Mouse (Mus musculus): ENCODE data around the gene Gm28305. TPM values are rescaled to one million over a fixed set of nuclear protein-coding genes. Genes with fewer than 3 reads are reported as not detected.

Gene Gm28305
- total RNA-seq, 4 experiments from 2014 or later: not detected

DNA sequence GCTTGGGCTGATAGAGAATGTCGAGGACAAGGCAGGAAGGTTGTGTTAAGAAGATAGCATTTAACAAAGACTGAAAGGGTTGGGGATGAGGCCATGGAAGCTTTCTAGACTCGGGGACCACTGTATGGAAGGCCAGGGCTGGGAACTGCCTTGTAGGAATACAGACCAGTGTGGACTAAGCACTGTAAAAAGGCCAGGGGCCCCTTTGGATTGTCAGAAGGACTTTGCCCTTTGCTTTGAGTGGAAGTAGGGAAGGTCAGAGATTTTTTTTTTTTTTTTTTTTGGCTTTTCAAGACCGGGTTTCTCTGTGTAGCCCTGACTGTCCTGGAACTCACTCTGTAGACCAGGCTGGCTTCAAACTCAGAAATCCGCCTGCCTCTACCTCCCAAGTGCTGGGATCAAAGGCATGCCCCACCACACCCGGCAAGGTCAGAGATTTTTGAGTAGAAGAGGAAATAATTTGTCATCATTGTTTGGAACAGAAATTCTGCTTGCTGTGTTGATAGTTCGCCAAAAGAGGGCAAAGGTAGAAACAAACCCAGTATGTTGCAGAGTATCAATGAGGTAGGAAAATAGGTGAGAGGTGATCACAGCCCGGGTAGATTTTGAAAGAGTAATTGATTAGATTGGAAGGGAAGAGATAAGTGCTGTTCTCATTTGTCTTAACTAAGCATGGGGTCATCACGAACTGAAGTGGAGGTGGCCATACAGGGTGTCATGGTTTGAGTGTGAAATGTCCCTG is 30.6 kb downstream of the Gm28305 start:
- DNase-seq: no peak

DNA sequence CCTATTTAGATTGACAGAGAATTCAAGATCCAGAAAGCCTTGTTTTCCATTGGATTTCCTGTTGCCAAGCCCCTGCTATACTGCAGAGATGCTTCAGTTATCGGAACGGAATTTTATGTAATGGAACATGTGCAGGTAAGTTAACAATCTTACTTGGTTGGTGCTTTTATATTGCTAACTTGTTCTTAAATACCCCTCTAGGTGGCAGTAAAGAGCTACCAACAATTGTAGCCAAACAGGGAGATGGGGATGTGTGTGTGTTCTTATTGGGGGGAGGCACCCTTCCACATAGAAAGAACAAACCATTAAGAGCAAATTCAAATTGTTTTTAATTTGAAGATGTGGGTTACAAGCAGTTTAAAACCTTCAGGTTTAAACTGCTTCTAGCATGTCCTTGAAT is 35.3 kb downstream of the Gm28305 start:
- no peak for DNase-seq

DNA sequence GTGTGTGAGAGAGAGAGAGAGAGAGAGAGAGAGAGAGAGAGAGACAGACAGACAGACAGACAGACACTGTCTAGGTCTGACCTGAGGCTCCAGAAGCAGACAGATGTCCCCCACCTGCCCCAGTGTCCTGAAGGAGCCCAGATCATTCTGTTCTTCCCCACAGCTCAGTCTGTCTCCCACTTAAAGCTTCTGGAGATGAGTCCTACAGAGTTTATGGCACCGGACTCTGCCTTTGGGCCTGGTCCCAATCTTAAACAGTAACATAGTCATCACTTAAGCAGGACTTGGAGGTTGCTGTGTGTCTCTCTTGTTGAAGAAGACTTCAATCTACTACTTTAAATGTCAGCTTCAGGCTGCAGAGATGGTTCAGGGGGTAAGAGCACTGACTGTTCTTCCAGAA is 38.3 kb downstream of the Gm28305 start:
- no peak for DNase-seq

DNA sequence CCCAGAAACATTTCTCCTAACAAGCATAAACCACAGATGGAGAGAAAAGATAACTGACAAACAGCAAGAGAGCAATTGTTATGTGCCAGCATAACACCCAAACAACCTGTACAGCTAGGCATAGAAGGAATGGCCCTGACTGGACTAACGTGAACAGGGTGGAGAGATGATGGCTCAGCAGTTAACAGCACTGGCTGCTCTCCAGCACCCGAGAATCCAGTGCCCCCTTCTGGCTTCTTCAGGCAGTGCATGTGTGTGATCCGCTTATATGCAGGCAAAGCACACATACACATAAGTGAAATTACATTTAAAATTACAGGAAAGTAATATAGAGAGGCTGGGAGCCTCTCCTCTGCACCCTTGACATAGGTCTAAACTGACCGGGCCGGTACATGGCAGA is 38.9 kb downstream of the Gm28305 start:
- DNase-seq: peak; percentile 14

DNA sequence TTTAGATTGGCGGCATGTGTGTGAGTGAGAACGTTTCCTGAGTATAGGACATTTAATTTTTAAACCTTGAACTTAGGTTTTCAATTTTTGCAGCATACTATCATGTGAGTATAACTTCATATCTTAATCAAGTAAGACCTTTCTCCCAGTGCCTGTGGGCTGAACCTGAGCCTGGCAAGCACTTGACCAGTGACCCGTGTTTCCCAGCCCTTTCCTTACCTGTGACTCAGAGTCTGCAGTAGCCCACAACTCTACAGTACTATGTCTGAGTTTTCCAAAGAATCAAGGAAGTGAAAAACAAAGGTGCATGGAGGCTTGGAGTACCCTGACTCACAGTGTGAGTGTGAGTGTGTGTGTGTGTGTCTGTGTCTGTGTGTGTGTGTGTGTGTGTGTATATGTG is 39.6 kb downstream of the Gm28305 start:
- no peak for DNase-seq

DNA sequence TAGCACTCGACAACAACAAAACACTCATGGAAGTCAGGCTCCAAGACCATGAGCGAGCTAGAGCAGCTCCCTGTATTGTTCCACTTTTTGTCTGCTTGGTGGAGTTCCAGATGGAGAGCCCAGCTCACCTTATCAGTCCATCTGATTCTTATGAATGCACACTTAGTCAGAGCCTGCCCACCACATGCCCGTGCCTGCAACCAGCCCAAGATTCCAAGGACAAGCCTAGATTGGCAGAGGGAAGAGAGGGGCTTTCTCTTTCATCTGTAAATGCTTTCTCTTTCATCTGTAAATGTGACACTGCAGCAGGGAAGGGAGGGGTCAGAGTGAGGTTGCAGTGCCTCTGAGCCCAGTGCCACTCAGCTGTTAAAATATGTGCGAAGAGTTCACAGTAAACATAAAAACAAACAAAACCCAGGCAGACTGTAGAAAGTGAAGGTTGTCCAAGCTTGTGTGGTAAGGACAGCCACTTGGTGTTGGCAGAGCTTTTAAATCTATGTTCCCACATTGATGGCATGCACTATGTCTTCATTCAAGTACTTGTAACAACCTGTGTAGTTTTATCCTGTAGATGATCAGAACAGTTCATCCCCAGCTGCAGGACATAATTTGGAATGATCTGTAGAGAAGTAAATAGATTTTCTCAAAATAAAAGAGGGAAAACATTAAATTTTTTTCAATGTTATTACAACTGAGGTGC is 45.4 kb downstream of the Gm28305 start:
- DNase-seq: no peak

DNA sequence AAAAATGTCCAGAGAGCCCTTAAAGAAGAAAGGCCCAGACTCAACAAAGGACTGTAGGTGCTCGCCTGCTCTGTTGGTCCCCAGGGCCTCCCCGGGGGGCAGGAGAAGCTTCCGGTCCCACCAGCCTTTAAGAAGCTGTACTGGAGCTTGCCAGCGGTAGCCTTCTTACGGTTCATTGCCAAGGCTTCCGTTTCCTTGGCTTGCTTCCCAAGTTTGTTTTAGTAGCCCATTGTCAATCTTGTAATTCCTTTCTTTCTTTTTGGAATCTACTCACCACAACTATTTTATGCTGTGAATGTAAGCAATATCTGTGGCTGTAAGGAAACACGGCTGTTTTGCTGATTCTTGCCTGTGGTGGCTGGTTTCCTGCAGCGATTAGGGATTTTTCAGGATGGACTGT is 48.1 kb downstream of the Gm28305 start:
- DNase-seq: no peak

DNA sequence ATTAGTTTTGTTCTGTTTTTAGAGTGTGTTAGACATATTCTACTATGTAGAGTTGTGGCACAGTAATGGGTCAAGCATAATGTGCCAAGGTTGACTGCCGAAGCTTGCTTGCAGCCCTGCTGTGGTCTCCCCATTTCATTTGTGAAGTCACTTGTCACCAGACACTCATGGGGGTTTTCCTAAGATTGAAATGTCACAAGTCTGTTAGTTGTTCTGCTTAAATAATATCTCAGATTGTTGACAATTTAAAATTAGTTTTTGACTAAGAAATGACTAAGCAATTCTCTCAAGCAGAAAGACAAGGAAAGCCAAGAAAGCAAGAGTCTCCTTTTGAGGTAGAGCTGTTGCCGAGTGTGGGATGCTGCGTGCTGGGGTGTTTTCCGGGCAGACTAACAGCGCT is 52.5 kb downstream of the Gm28305 start:
- no peak for DNase-seq

DNA sequence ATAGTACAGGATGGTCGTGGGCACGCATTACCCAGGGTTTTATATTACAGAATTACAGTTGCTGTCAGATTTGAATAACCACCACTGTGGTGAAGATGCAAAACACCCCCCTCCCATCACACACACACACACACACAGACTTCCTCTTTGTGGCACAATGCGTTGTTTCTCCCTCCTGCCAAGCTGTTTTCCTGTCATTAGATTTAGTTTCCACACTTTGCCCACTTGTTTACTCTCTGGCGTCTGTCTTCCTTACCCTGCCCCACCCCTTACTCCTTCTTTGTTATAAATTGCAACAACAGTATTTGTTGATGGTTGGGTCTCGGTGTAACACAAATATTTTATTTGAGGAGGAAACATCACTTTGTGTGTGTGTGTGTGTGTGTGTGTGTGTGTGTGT is 57.8 kb downstream of the Gm28305 start:
- no peak for DNase-seq

DNA sequence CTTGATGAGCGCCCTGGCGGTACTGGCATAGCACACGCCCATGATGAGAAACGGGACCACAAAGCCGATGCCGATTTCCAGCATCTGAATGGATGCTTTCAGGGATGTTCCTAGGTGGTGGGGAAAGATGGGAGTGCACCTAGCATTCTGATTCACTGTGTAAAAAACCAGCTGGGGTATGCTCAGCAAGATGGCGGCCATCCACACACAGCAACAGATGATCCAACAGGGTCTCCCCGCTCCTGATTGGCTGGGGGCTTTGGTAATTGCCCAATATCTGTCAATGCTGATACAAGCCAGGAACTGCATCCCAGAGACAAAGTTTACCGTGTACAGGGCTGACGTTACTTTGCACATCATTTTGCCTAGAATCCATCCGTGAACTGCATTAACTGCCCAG is 58.6 kb downstream of the Gm28305 start:
- DNase-seq: no peak

DNA sequence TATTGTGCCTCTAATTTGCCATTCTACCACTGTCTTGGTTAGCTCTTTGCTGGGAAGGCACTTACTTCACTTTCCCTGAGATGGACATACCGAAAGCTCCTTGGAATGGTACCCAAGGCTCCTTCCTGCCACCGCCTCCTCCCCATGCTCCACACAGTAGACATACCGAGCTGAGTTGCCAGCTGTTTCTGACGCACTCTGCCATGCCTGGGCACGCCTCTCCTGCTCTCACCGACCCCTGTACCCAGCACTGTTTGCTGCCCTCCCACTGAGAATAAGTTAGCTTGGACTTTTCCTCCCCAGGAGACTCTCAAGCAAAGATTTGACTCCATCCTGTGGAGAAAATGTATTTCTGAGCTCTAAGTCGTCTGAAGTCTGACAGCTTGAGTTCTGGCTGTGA is 60.4 kb downstream of the Gm28305 start:
- no peak for DNase-seq

DNA sequence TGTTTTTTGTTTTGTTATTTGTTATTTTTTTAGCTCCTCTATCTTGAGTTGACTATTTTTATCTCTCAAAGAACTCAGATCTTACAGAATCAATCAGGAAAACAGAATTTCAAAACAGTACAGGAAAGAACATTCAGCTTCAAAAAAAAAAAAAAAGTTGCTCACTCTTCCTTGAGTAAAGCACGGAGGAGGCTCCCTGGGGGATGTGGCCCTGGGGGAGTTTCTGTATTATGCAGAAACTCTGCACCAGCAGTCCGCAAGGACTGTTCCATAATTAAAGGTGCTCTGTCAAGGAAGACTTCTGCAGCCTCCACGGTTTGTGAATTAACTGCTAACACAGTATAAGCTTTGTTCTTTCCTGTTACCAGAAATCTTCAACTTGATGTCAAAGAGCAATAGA is 61.0 kb downstream of the Gm28305 start:
- no peak for DNase-seq

DNA sequence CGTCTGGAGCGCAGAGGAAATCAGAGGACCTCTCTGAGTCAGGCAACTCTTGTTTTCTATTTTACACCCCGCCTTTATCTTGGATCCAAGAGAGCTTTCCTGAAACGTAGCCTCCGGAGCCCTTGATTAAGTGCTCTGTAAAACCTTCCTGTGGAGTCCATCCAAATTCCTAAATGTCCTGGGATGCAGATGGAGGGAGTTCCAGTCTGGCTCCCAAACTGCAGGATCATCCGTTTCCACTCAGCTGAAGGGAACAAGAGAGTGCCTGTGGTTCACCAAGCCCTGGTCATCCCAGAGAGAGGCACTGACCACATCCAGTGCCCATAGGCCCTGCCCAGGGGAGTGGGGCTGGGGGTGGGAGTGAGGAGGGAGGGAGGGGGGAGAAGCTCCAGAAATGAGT is 61.8 kb downstream of the Gm28305 start:
- no peak for DNase-seq

DNA sequence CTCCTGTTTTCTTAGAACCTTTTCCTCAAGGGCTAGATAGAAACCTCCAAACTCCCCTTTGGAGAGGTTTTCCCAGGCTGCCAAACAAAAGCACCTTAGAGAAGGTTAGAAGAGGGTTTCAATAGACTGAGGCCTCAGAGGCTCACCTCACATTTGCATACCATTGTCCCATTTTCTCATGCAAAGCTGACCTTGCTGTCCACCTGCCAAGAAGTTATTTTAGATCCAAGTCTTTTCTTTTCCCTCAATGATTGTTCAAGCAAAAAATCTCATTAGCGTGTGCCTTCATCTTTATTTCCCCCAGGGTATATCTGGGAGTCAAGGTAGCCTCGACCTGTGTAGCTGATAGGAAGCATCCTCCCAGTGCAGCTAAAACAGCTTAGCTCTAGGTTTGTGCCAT is 62.4 kb downstream of the Gm28305 start:
- no peak for DNase-seq

DNA sequence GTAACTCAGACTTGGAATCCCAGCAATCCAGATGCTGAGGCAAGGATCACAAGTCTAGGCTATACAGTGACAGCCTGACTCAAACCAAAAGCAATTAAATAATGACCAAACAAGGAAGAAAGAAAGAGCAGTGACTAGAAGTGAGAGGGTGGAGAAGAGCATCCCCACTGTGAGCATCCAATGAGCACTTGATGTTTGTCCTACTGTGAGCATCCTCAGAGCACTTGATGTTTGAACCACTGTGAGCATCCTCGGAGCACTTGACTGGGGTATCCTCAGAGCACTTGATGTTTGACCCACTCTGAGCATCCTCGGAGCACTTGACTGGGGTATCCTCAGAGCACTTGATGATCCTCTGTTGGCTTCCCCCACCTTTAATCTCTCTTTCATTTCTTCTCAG is 64.5 kb downstream of the Gm28305 start:
- no peak for DNase-seq

DNA sequence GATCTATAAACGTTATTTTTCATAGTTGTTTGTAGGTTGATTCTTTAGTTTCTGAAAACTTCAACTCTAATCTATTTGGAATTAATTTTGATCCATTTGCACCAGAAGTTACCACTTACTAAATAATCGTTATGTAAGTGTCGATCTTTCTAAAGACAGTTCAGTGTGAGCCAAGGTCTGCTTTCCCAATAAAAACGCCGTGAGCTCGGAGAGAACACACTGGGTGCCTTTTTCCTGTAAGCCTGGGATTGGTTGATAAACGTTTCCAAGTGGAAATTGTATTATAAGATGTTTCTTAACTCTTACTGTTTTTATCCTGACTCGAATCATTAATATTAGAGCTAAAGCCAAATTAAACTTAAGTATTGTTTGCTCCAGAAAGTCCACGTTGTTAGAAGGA is 66.5 kb downstream of the Gm28305 start:
- no peak for DNase-seq

DNA sequence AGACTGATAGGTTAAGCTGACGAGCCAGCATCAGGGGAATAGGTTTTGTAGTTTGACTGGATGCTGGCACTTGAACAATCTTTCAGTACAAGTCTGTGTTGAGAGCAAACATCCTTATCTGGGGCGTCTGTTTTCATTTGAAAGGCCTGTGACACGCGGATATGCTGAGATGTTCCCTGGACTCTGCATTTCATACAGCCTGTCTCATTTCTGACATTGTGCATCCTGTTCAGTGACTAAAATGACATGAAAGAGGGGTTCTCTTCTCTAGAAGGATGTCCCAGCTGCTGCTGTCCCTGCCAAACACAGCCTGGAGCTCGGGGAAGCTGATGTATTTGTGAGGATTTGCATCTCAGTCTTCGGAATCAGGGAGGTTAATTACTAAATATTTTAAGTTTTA is 67.0 kb downstream of the Gm28305 start:
- no peak for DNase-seq

DNA sequence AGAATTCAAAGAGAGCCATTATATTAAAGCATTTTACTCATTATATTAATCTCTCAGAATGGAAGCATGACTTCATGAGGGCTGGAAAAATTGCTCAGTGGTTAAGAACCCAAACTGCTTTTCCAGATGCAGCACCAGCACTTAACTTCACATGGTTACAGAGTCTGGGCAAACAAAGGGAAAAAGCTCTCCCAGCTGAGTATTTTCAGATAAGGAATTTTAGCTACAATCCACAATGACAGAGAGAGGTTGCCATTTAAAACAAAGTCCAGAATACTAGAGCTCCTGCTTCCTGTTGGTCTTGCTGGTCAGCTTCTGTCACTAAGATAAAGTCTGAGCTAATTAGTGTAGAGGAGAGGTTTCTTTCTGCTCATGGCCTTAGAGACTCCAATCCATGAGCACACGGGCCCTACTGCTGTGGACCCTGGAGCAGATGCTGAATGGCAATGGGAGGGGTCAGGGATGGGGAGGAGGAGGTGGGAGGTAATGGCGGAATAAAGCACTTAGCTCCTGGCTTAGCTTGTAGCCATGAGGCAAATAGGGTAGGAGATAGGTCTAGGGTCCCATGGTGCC is 68.2 kb downstream of the Gm28305 start:
- DNase-seq: no peak

DNA sequence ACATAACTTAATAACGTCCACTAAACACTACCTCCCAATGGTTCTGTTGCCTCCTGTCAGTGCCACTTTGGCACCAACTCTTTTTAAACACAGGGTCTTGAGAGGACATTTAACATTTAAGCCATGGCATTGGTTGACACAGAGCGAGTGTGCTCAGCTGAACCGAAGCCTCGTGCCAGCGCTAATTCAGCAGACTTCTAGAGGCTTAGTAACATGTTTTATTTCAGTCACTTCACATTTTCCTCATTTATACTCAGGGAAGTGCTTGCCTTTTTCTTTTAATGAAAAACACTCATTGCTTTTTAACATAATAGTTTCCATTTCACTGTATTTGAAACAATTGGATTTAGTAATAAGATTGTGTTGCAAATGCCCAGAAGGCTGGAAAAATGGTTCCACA is 68.7 kb downstream of the Gm28305 start:
- no peak for DNase-seq

DNA sequence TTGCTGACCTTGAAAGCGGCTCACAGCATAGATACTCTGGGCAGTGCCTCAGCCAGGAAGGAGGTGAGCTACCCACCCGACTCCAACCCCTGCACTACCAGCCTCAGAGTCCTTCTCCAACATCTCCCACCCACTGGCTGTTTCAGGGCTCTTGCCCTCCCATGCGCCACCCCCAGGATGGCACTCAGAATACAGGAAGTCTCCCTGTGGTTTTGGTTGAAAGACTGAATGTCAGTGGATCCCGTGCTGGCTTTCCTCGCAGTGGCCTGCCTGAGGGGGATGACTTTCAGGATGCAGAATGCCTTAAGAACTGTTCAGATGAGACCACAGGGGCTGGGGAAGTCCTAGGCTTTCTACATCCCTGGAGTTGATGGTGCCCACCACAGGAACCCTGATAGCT is 82.6 kb downstream of the Gm28305 start:
- no peak for DNase-seq

DNA sequence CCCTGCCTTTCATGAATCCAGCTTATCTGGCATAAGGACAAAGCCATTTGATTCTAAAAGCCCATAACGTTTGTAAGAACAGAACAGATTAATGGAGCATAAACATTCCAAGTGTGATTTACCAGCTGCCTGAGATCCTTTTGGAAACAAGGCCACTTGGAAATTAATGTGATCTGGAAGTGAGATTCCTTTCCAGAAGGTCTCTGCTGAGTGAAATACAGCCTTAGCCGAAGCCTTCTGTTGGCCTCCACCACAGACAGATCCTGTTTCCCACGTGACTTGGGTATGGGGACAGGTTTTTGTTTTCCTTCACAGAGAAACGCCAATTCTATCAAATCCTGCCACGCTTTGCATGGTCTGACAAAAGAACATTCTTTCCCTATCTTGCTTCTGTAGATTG is 83.2 kb downstream of the Gm28305 start:
- DNase-seq: no peak
